Mouse (Mus musculus): Measurements from ENCODE around the gene Sgta.
A peak's percentile ranks its signal among the peaks of the same experiment; 100 is the strongest.
"Not testable (repeated sequence)": the region's sequence is repeated elsewhere in the genome, so short reads cannot be mapped to it uniquely, and the experiment has no call there.

The Sgta gene

GRCm38 (mm10) chr10:81057406-81058130 lies 2.4 kb downstream of the Sgta start:
- no peak for DNase-seq (ENCODE audit: extremely low spot score)

GRCm38 (mm10) chr10:81055802-81056340 lies 4.1 kb downstream of the Sgta start:
- not testable (repeated sequence) for DNase-seq (ENCODE audit: extremely low spot score)

- no peak for DNase-seq (ENCODE audit: extremely low spot score)
Observed at GRCm38 (mm10) chr10:81055169-81055568, 4.8 kb downstream of the Sgta start.

GRCm38 (mm10) chr10:81052577-81052976 lies 7.4 kb downstream of the Sgta start:
- DNase-seq (ENCODE audit: extremely low spot score), result no peak

GRCm38 (mm10) chr10:81051133-81051532 lies 8.8 kb downstream of the Sgta start:
- DNase-seq (ENCODE audit: extremely low spot score), result no peak

- peak; percentile 25 for DNase-seq (ENCODE audit: extremely low spot score)
Observed at GRCm38 (mm10) chr10:81050645-81051044, 9.3 kb downstream of the Sgta start.

GRCm38 (mm10) chr10:81045246-81045645 lies 14.7 kb downstream of the Sgta start:
- DNase-seq (ENCODE audit: extremely low spot score), result not testable (repeated sequence)

GRCm38 (mm10) chr10:81041458-81042175 lies 18.4 kb downstream of the Sgta start:
- DNase-seq (ENCODE audit: extremely low spot score), result peak; percentile 66

GRCm38 (mm10) chr10:81036988-81037580 lies 22.9 kb downstream of the Sgta start, which contains the start of gene Slc39a3:
TSS of gene Slc39a3 (minus strand) at chr10:81037426.
- peak; percentile 99 for DNase-seq (ENCODE audit: extremely low spot score)

GRCm38 (mm10) chr10:81036251-81036650 lies 23.7 kb downstream of the Sgta start:
- no peak for DNase-seq (ENCODE audit: extremely low spot score)

- no peak for DNase-seq (ENCODE audit: extremely low spot score)
Observed at GRCm38 (mm10) chr10:81033586-81033985, 26.4 kb downstream of the Sgta start.

- no peak for DNase-seq (ENCODE audit: extremely low spot score)
Observed at GRCm38 (mm10) chr10:81029031-81029430, 30.9 kb downstream of the Sgta start.

GRCm38 (mm10) chr10:81028219-81028618 lies 31.8 kb downstream of the Sgta start:
- no peak for DNase-seq (ENCODE audit: extremely low spot score)

- no peak for DNase-seq (ENCODE audit: extremely low spot score)
Observed at GRCm38 (mm10) chr10:81027331-81027730, 32.6 kb downstream of the Sgta start.

GRCm38 (mm10) chr10:81026857-81027256 lies 33.1 kb downstream of the Sgta start:
- no peak for DNase-seq (ENCODE audit: extremely low spot score)

GRCm38 (mm10) chr10:81025639-81026275 lies 34.2 kb downstream of the Sgta start, which contains the start of gene Diras1:
TSS of gene Diras1 (minus strand) at chr10:81025662.
- DNase-seq (ENCODE audit: extremely low spot score), result no peak

- no peak for DNase-seq (ENCODE audit: extremely low spot score)
Observed at GRCm38 (mm10) chr10:81025047-81025621, 34.8 kb downstream of the Sgta start.

GRCm38 (mm10) chr10:81024346-81024937 lies 35.5 kb downstream of the Sgta start:
- DNase-seq (ENCODE audit: extremely low spot score), result no peak

- no peak for DNase-seq (ENCODE audit: extremely low spot score)
Observed at GRCm38 (mm10) chr10:81022744-81023143, 37.2 kb downstream of the Sgta start.

GRCm38 (mm10) chr10:81021547-81022110 lies 38.4 kb downstream of the Sgta start:
- no peak for DNase-seq (ENCODE audit: extremely low spot score)

- no peak for DNase-seq (ENCODE audit: extremely low spot score)
Observed at GRCm38 (mm10) chr10:81020207-81020606, 39.8 kb downstream of the Sgta start.
